Mouse (Mus musculus) liver, adult 2 months (tissue): ENCODE measurements around the gene Glt8d2.

Experiments
- CTCF ChIP-seq: fragments of 200-500 bp; IDR thresholded peaks from 2 replicates; pipeline ENCODE4 v1.5.1; 2011; ENCODE audit warnings: low read depth, low read length, control low read depth
- POLR2A ChIP-seq: fragments of 200-500 bp; IDR thresholded peaks from 2 replicates; pipeline ENCODE4 v1.6.1; 2011; ENCODE audit warnings: low read length, control low read depth; ENCODE audit not compliant: insufficient read depth; ENCODE audit errors: extremely low read depth

- TF ChIP-seq CTCF (no peak), POLR2A (no peak; the same call in 1 of the 2 replicates)
Observed at GRCm38 (mm10) chr10:82622671-82623552, 67.5 kb downstream of the Glt8d2 start, which contains the start of gene 1190007I07Rik.
